Mouse (Mus musculus) natural killer cell, adult 2 months (primary cell): ENCODE results near the gene Cers2.

Experiments used
- DNase-seq, 2 experiments: peaks; one replicate each; pipeline ENCODE4 v3.0.0; 2022; ENCODE audit warnings: low spot score in 2 of 2

Cers2 gene

GRCm38 (mm10) chr3:95289419-95289818 is 25.2 kb upstream of the Cers2 start:
- no peak for DNase-seq

DNA sequence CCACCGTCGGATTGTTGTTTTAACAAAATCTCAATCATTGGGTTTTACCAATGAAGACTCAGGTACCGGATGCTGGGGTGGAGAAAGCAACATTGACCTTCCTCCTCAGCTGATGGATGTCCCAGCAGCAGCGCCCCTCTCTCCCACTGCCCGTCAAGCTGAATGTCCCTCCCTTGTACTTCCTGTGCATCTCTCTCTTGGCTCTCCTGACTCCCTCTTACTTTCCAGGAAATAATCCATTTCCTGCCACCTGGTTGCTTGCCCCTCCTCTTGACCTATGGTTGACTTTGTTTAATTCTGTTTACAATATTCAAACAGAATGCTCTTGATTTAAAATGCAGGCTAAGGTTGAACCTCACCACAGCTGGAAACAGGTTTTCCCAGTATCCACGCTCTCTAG is 24.4 kb upstream of the Cers2 start:
- DNase-seq = no peak

- DNase-seq = no peak
Measured at GRCm38 (mm10) chr3:95291041-95291440, 23.6 kb upstream of the Cers2 start.

DNA sequence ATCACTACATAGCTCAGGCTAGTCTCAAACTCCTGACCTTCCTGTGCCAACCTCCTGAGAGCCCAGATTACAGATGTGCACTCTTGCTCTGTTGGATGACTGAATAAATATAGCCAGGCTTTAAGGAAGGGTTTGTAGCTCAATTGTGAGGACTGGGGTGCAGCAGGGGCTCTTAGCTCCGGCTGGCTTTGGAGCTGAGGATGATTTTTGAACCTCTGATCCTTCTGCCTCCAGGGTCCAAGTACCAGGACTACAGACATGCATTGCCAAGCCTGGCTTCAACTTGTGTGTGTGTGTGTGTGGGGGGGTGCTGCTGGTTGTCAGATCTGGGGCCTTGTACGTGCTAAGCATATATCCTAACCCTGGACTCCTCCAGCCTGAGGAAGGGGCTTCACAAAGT is 21.7 kb upstream of the Cers2 start:
- no peak for DNase-seq

GRCm38 (mm10) chr3:95293537-95293936 is 21.1 kb upstream of the Cers2 start:
- DNase-seq = peak; percentile 23 to 46

- no peak for DNase-seq
Measured at GRCm38 (mm10) chr3:95294316-95294715, 20.3 kb upstream of the Cers2 start.

DNA sequence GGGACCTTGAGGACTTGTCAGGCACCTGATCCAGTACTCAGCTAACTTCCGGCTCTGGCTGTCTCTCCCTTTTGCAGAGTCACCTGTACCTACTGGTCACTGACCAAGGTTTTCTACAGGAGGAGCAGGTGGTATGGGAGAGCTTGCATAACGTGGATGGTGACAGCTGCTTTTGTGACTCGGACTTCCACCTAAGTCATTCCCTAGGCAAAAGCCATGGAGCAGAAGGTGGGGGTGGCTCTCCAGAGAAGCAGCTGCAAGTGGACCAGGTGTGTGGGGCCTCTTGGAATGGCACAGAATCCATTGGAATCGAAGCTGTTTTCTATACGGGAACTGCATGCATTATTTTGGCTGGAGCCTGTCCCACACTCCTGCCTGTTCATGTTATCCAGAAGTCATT is 19.9 kb upstream of the Cers2 start:
- no peak for DNase-seq

DNA sequence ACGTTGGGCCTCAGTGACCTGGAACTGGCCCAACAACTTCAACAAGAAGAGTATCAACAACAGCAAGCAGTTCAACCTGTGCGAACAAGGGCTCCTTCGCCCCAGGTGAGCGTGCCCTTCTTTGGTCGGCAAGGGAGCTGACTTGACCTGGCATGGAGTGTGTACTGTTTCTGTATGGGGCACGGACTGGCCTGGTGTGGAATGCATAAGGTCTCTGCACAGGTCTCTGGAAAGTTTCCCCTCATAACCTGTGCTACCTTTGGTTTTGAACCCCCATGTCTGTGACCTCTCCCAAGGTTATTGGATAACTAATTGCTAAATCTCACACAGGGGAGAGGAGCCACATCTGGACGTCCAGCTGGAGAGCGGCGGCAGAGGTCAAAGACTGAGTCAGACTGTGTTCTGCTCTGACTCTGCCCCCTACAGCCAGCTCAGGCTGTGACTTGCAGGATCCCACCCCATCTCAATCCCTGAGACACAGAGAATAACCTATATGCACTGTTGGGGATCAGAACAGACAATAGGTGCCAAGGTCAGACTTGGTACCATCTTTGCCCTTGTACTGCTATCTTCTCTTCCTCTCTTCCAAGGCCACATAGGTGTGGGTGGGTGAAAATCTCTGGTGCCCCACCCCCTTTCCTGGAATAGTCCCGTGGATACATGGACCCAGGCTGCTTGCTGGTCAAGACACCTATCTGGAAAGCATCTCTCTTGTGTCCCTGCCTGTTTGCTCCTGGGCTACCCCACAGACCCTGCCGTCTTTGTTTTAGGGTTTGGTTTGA is 19.1 kb upstream of the Cers2 start:
- DNase-seq = no peak

DNA sequence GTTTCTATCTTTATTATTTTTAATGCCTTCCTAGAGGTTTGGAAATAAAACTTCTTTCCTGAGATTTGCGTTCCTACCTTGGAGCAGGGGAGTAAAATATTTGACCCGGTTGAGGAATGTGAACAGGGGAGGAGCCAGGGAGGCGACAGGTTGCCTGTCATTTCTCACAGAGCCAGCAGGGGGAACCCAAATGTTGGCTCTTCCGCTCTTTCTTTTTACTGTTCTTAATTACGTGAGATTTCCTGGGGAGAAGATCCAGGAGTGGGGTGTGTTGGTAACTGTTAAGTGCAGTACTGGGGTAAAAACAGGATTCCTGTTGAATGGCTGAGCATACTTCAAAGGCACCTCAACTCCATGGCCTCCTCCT is 18.5 kb upstream of the Cers2 start:
- DNase-seq = peak; percentile 31 to 45

DNA sequence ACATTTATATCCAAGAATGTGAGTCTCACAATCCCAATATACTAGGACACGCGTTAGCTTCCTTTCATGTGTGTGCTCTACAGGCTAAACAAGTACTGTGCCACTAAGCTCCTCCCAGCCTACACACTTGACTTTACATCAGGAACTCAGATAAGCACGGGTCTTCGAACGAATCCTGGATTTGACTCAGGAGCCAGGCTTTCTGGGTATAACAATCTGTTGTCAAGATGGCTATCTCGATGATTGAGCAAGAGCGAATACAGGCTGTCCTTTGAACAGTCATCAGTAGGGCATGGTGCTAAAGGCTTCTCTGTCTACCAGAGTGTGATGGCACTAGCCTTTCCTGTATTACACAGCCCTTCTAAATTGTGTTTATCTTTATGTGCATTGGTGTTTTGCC is 16.6 kb upstream of the Cers2 start:
- no peak for DNase-seq

DNA sequence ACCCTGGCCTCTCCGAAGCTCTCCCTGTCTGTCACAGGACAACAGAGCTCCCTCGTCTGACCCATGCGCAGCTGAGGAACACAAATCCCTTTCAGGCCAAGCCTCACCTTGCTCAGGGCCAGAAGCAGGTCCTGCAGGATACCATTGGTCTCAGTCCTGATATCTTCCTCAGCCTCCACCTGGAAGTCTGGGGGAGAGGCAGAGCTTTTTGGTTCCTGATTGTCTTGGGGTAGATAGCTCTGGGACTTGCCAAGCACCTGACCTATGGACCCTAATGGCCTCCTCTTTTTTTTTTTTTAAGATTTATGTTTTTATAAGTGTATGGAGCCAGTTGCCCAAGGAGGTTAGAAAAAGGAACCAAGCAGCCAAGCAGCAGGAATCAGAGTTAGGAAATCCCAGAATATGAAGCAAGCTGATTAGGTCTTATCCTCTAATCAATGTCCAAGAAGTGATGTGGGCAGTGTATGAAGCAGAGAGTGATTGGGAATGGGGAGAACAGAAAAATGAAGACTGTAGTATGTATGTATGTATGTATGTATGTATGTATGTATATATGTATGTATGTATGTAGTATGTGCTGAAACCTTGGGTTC is 13.3 kb upstream of the Cers2 start:
- no peak for DNase-seq

DNA sequence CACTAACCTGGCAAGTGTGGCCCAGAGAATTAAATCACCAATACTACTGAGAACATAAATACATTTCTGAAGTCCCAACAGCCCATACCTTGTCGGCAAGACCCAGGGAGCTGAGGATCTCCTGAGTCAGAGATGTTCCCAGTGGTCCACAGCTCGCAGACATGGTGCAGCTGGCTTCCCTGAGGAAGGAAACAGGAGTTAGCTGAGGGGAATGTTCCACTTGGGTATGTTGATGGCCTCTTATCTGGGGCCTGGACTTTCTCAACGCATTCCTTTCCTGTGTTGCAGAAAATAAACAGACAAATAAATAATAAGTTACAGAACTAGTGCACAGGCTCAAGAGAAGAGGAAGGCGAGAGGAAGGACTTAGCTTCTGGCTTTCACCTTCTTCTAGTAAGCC is 8.3 kb upstream of the Cers2 start:
- DNase-seq = no peak

GRCm38 (mm10) chr3:95307100-95307499 is 7.5 kb upstream of the Cers2 start, which contains the start of gene Anxa9:
Gene Anxa9 (minus strand): TSS chr3:95307176.
- no peak for DNase-seq

GRCm38 (mm10) chr3:95310496-95310895 is 4.1 kb upstream of the Cers2 start:
- no peak for DNase-seq

DNA sequence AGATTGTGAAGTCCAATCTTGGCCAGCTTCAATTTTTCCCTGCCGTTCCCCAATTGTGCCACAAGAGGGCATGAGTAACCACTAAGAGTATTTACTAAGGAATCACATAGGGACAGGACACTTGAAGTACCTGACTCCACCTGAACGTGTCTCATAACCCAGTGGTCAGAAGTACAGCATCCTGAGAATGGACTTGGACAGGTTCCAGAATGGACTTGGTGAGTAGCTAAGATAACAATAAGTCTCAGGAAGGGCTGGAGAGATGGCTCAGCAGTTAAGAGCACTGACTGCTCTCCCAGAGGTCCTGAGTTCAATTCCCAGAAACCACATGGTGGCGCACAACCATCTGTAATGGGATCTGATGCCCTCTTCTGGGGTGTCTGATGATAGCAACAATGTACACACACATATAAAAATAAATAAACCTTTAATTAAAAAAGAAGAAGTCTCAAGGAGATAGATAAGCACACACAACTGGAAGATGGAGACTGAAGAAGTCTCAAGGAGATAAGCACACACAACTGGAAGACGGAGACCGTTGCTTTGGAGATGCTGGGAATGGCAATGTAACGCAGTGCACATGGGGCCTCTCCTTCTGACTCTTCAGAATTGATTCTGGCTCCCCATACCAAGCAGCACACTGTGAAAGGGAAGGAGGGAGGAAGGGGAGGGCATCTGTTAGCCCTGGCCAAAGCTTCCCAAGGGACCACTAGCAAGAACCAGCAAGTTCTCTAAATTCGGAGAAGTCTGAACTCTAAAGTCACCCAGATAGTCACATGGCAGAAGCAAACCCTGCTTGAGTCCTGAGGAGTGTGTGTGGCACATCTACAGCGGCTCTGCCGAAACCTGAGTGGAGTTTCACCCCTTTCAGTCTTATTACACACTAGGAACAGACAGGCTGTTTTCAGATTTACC is 3.4 kb upstream of the Cers2 start:
- DNase-seq = peak; percentile 53 to 62

- peak; percentile 71 to 81 for DNase-seq
Measured at GRCm38 (mm10) chr3:95312623-95313022, 2.0 kb upstream of the Cers2 start.

DNA sequence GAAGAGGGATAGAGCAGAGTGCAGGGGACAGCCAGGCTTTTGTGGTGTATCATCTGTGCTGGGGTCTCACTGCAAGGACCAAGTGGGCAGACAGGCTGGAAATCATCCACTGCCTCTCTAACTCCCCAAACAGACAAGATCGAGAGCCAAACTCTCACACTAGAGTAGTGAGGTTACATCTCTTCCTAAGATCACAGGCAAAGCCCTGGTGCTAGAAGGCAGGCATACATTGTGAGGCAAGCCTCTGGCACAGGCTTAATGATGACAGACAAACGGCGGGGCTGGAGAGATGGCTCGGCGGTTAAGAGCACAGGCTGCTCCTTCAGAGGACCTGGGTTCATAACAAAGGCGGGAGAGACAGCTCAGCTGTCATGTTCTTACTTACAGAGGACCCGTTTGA is 1.1 kb upstream of the Cers2 start:
- DNase-seq = no peak

DNA sequence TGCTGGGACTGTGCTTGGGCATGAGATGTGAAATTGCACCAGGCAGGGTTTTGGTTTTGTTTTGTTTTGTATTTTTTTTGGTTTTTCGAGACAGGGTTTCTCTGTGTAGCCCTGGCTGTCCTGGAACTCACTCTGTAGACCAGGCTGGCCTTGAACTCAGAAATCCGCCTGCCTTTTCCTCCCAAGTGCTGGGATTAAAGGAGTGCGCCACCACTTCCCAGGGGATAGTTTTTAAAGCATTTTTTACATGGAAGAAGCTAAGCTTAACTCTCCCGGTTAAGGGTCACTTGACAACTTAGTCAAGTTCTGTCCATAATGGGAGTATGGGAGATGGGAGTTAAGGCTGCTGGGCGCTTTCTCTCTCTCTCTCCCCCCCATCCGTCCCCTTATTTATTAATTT is 516 bp upstream of the Cers2 start:
- no peak for DNase-seq

GRCm38 (mm10) chr3:95315094-95315843 is 678 bp downstream of the Cers2 start:
- peak; percentile 80 to 85 for DNase-seq

- no peak for DNase-seq
Measured at GRCm38 (mm10) chr3:95315844-95316550, 1.4 kb downstream of the Cers2 start.

DNA sequence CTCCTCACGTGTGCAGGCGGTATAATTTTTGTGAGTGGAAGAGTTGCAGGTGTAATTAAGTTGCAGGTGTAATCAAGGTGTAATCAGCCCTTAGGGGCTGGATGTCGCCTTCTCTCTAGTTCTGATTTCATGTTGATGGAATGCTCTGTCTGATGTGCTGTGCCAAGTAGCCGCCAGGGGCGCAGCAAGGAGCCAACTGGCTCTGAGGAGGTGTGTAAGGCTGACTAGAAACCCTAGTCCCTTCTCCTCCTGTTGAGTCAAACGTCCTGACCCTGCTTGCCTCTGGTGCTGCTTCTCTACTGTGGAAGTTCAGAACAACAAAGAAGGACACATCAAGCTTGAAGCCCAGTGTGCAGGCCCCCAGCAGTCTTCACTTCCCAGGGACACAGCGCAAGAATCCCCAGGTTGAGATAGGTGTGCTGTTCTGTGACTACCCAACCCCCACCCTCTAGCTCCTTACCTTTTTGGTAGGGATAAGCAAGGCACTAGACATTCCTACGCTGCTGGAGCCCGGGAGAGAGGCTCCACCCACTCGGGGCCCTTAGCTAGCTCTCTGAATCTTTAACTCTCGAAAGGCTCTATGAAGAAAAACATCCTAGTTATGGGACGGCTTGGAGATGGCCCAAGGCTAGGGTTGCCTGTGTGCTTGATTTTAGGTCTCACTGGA is 3.0 kb downstream of the Cers2 start:
- peak; percentile 49 to 55 for DNase-seq
